Mouse (Mus musculus): ENCODE measurements around the gene Fam20b.

DNA sequence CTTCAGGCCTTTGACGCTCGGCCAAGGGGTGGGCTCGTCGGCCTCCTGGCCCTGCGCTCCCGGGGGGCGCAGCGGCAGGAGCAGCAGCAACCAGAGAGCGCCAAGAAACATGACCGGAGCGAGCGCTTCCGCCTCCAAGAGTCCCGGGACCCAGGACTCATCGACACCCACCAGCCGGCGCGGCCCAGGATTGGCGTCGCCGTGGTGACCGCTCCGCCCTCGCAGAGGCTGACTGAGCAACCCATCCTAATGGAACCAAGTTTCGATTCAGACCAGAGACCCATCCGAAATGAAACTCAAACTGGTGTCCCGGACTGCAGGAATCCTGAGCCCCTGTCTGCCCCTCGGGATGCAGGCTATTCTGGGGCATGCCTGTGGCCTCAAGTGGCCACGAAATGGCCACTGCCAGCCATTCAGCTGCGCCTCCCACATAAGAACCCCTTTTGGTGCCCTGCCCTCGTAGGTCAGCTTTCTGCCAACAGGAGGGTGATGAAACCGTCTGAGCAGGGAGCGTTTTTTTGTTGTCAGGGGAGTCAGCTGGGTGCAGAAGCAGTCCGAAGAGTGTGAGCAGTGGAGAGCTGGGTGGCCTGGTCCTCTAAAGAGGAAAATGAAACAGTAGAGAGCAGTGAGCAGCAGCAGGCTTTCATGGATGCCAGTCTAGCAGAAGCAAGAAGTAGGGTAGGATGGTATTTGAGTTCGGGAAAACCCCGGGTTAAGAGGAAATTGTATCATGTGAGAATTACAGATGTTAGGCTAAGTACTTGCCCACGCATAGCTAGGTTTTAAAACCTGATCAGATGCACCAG is 44.5 kb downstream of the Fam20b start, which contains the start of gene Tor3a:
- no peak for TF ChIP-seq CTCF (IDR thresholded peaks at IDR 0.05; ENCODE audit: borderline replicate concordance, insufficient read depth, low read depth, low read length)
- no peak for TF ChIP-seq POLR2A (IDR thresholded peaks at IDR 0.05; ENCODE audit: borderline replicate concordance, insufficient read depth, low read length)

Measured in cerebellum, adult 2 months (tissue).